Mouse (Mus musculus) heart, embryonic 12.5 days (tissue): ENCODE data around the gene Elp5. TPM values are rescaled to one million over a fixed set of nuclear protein-coding genes. Genes with fewer than 3 reads are reported as not detected.
A peak's percentile ranks its signal among the peaks of the same experiment; 100 is the strongest.
"Not testable (repeated sequence)": the region's sequence is repeated elsewhere in the genome, so short reads cannot be mapped to it uniquely, and the experiment has no call there.

Experiments
- ATAC-seq: fragments of 200-750 bp; cut with Nextera tagmentation; 2 replicates; pipeline ENCODE4 v1.8.0; 2017; ENCODE audit warnings: moderate TSS enrichment, moderate library complexity; ENCODE audit not compliant: insufficient number of reproducible peaks, low FRiP score
- H3K27ac ChIP-seq: fragments of 300-500 bp; sonication (generic); 2 replicates; pipeline ENCODE4 v1.5.1; 2016; ENCODE audit warnings: mild to moderate bottlenecking, moderate library complexity; ENCODE audit not compliant: poor library complexity, severe bottlenecking
- H3K27me3 ChIP-seq: fragments of 300-500 bp; sonication (generic); replicated peaks from 2 replicates; pipeline ENCODE4 v1.6.1; 2016; ENCODE audit warnings: mild to moderate bottlenecking, moderate library complexity
- H3K36me3 ChIP-seq: fragments of 300-500 bp; sonication (generic); 2 replicates; pipeline ENCODE4 v1.6.1; 2016; ENCODE audit warnings: mild to moderate bottlenecking, moderate library complexity
- H3K4me1 ChIP-seq: fragments of 300-500 bp; sonication (generic); replicated peaks from 2 replicates; pipeline ENCODE4 v1.6.1; 2016; ENCODE audit warnings: mild to moderate bottlenecking
- H3K4me2 ChIP-seq: fragments of 300-500 bp; sonication (generic); 2 replicates; pipeline ENCODE4 v1.6.1; 2016; ENCODE audit warnings: mild to moderate bottlenecking, moderate library complexity
- H3K4me3 ChIP-seq: fragments of 300-500 bp; sonication (generic); 2 replicates; pipeline ENCODE4 v1.5.1; 2016; ENCODE audit warnings: mild to moderate bottlenecking
- H3K9ac ChIP-seq: fragments of 300-500 bp; sonication (generic); 2 replicates; pipeline ENCODE4 v1.6.1; 2016; ENCODE audit warnings: mild to moderate bottlenecking, moderate library complexity
- H3K9me3 ChIP-seq: fragments of 300-500 bp; sonication (generic); replicated peaks from 2 replicates; pipeline ENCODE4 v1.6.1; 2016; ENCODE audit warnings: mild to moderate bottlenecking, moderate library complexity
- WGBS: fragments of 180-500 bp; shearing (Covaris S2); methylation state at CpG from one replicate; pipeline ENCODE4 v1.1.7; 2016; 5-methylcytosine and 5-hydroxymethylcytosine counted together
- polyA plus RNA-seq: library from polyadenylated mRNA; unstranded; fragments of >200 nt; fragmentation: Nextera tagmentation; extraction: Ambion mirVana; gene quantifications from 2 replicates; pipeline ENCODE4 v1.2.1, GENCODE M21; 2016

Elp5 gene
- polyA plus RNA-seq, 1 experiment from 2014 or later: 109 TPM

DNA sequence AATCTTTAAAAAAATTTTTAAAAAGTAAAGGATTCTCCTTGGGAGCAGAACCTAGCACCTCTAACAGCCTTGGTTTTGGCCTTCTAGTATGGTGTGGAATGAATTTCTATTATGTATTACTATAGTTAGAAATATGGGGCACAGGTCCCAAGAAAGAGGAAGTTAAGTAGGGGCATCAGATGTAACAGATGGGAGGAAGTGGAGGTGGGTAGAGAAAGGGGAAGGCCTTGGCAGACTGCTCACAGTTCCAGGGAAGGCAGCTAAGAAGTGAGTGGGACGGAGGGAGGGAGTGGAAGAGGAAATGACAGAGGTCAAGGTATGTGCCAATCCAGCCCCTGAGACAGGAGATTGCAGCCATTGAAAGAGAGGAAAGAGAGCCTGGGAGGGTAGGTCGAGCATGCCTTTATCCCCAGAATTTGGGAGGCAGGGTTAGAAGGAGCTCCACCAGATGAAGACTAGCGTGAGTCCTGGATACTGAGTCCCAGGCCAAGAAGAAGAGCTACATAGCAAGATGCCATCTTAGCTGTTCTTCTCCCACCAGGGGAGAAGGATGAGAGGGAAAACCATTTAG lies 51.3 kb downstream of the Elp5 start:
- H3K4me1 ChIP-seq: peaks cover 9% of the 10 kb centered on the region
- no peaks in the 10 kb centered on the region for H3K9me3 ChIP-seq
- H3K9ac ChIP-seq: no peak overlapping the region
- WGBS: 58% methylated on average over 3 of the region's 3 CpGs
- H3K27ac ChIP-seq: no peak overlapping the region
- 0 out of 2 replicates have a peak, but pooled peaks cover 2% of the 10 kb centered on the region for H3K27me3 ChIP-seq
- H3K4me3 ChIP-seq: no peak overlapping the region
- ATAC-seq: no peak
- no peaks in the 10 kb centered on the region for H3K36me3 ChIP-seq
- H3K4me2 ChIP-seq: no peak overlapping the region

DNA sequence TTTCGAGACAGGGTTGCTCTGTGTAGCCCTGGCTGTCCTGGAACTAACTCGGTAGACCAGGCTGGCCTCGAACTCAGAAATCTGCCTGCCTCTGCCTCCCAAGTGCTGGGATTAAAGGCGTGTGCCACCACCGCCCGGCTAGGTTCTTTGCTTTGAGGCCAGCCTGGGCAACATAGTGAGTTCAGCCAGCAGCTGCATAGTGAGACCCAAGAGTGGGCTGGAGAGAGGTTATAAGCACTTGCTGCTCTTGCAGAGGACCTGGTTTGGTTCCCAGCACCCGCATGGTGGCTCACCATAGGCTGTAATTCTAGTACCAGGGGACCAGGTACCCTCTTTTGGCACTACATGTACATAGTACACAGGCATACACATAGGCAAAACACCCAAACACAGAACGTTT lies 52.1 kb downstream of the Elp5 start:
- not testable (repeated sequence) for ATAC-seq, H3K36me3 ChIP-seq, H3K27me3 ChIP-seq, H3K4me2 ChIP-seq, H3K4me3 ChIP-seq, H3K9ac ChIP-seq, H3K9me3 ChIP-seq, H3K27ac ChIP-seq, H3K4me1 ChIP-seq
- 85% methylated on average over 8 of the region's 8 CpGs for WGBS

DNA sequence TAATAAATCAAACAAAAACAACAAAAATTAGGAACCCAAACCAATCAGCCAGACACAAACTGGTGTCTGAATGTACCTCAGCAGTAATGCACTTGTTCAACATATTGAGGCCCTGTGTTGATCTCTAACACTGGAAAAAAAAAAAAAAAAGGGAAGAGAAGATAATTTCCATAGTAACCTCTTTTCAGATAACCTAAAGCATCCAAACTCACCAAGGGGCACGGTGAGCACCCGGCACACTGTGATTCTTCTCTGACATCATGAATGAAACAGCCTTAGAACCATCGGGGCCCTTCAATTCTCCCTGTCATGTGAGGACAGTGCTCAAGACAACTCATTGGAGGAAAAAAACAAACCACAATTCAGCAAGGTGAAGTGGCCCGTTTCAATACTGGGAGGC lies 52.6 kb downstream of the Elp5 start:
- Histone ChIP-seq H3K4me3 (no peak overlapping the region), H3K36me3 (no peaks in the 10 kb centered on the region), H3K27ac (no peak overlapping the region), H3K4me1 (peaks cover 6% of the 10 kb centered on the region), H3K9me3 (no peaks in the 10 kb centered on the region), H3K9ac (no peak overlapping the region), H3K4me2 (no peak overlapping the region), H3K27me3 (no peaks in the 10 kb centered on the region)
- no peak for ATAC-seq
- 26% methylated on average over 4 of the region's 4 CpGs for WGBS

DNA sequence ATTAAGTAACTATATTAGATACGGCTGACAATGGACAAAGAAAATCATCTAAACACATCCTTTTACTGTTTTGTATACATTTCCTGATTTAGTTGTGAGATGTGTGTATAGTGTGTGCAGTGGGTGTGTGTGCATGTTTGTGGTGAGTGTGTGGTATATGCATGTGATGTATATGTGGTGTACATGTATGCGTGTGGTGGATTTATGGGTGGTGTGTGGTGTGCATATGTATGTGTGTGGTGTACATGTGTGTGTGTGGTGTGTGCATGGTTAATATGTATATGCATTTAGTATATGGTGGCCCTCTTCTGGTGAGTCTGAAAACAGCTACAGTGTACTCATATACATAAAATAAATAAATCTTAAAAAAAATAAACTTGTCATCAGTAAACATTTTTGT lies 54.8 kb downstream of the Elp5 start:
- 92% methylated on average over 2 of the region's 2 CpGs for whole genome bisulfite sequencing
- no peak overlapping the region for H3K4me3 ChIP-seq
- no peak overlapping the region for H3K4me2 ChIP-seq
- H3K27ac ChIP-seq: no peak overlapping the region
- no peak overlapping the region for H3K9ac ChIP-seq
- H3K9me3 ChIP-seq: no peaks in the 10 kb centered on the region
- no peaks in the 10 kb centered on the region for H3K27me3 ChIP-seq
- 0 out of 2 replicates have a peak, but pooled peaks cover under 1% of the 10 kb centered on the region for H3K4me1 ChIP-seq
- ATAC-seq: no peak
- H3K36me3 ChIP-seq: no peaks in the 10 kb centered on the region

DNA sequence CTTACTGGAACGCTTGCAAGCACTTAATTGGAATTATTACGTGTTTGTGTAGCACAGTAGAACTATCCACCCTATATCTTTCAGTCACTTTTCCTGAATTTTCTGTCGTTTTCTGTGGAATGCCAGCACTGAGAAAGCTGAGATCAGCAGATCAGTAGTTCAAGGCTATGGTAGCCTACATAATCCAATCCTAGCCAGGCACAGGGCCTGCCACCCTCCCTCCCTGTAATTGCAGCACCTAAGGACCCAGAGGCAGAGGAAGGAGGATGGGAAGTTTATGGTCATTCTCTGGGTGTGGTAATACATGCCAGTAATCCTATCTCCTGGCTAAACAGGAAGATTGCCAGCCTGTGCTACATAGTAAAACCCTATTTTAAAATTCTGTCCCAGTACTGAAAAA lies 59.5 kb downstream of the Elp5 start:
- no peak overlapping the region for H3K4me3 ChIP-seq
- ATAC-seq: no peak
- H3K4me1 ChIP-seq: peaks cover 22% of the 10 kb centered on the region
- H3K27ac ChIP-seq: peak overlapping the region; percentile 98; the same call in 1 of the 2 replicates
- no peak overlapping the region for H3K9ac ChIP-seq
- H3K9me3 ChIP-seq: no peaks in the 10 kb centered on the region
- peaks cover 14% of the 10 kb centered on the region for H3K36me3 ChIP-seq
- no peak overlapping the region for H3K4me2 ChIP-seq
- no peaks in the 10 kb centered on the region for H3K27me3 ChIP-seq
- 66% methylated on average over 3 of the region's 3 CpGs for WGBS

DNA sequence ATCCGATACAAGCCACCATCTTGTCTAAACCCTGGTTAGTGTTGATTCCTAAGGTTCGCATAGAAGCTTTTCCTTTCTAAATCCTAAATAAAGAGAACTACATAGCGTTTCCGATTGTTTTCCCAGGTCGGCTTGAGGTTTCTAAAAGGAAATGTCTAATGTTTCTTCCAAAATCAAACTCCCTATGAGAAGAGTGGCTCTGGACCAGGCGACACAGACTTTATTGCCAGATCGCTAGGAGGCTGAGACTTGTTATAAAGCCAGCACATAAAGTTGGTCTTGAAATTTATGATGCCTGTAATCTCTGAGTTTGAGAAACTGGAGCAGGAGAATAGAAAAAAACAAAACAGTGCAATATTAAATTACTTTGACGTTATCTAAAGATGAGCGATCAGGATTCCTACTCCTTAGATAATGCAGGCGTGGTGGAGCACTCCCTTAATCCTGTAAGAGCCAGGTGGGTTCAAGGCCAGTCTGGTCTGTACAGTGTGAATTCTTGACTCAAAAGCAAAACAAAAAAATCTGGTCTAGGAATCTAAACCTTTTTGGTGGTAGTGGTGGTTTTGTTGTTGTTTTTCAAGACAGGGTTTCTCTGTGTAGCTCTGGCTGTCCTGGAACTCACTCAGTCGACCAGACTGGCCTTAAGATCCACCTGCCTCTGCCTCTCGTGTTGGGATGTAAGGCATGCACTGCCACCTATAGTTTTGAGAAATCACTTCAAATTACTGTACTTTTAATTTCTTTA lies 60.1 kb downstream of the Elp5 start:
- Histone ChIP-seq H3K9me3 (no peaks in the 10 kb centered on the region), H3K27me3 (no peaks in the 10 kb centered on the region), H3K27ac (peak overlapping the region; percentile 98), H3K9ac (peak overlapping the region; percentile 77), H3K4me2 (peak overlapping the region; percentile 74), H3K36me3 (peaks cover 20% of the 10 kb centered on the region), H3K4me3 (peak overlapping the region; percentile 91), H3K4me1 (peaks cover 22% of the 10 kb centered on the region)
- 5% methylated on average over 12 of the region's 12 CpGs for WGBS
- no peak for ATAC-seq

DNA sequence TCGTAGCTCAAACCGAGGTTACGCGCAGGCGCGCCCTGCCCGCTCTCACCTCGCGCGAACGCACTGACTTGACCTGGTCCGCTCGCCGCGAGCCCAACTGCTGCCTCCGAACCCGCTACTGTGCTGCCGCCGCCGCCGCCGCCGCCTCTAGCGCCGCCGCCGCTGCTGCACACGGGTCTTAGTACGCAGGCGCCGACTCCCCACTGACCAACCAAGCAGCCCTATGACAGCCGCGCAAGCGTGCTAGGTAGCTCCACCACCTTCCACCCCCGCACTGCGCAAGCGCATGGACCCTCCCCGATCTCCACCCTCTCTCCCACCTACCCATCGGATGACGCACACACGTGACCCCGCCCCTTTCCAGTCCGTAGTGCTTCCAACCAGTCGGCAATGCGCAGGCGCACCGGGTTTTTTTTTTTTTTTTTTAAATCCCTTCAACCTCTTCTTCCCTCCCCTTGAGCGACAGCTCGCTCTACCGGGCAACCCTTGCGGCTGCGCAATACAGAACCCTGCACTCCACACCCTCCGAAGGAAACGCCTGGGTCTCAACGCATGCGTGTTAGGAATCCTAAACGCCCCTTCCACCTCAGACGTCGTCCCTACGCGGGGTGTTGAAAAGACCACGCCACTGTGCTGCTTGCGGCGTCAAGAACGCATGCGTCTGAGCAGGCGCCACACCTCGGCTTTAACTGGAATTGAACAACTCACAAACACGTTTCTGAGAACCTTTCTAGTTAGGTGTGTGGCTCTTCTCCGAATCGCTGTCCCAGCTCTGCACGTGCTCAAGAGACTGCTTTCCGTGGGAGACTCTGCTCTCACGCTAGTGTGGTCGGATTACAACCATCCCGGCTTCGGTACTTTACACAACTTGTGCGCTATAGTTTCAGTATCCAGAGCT lies 61.0 kb downstream of the Elp5 start, which contains the start of gene Eif5a:
Gene Eif5a, minus strand, starts transcription at position 845 of the 898 bp plus-strand sequence.
- H3K9ac ChIP-seq: peak within 1 kb of the TSS; percentile 99
- peak within 1 kb of the TSS; percentile 98 for H3K27ac ChIP-seq
- peak within 1 kb of the TSS; percentile 81 for H3K4me2 ChIP-seq
- under 1% methylated on average over 75 of the region's 78 CpGs for WGBS
- peaks cover 22% of the 10 kb centered on the region for H3K4me1 ChIP-seq
- no peaks in the 10 kb centered on the region for H3K27me3 ChIP-seq
- peaks cover 28% of the 10 kb centered on the region for H3K36me3 ChIP-seq
- no peaks in the 10 kb centered on the region for H3K9me3 ChIP-seq
- ATAC-seq: peak; percentile 96
- peak within 1 kb of the TSS; percentile 91 for H3K4me3 ChIP-seq

DNA sequence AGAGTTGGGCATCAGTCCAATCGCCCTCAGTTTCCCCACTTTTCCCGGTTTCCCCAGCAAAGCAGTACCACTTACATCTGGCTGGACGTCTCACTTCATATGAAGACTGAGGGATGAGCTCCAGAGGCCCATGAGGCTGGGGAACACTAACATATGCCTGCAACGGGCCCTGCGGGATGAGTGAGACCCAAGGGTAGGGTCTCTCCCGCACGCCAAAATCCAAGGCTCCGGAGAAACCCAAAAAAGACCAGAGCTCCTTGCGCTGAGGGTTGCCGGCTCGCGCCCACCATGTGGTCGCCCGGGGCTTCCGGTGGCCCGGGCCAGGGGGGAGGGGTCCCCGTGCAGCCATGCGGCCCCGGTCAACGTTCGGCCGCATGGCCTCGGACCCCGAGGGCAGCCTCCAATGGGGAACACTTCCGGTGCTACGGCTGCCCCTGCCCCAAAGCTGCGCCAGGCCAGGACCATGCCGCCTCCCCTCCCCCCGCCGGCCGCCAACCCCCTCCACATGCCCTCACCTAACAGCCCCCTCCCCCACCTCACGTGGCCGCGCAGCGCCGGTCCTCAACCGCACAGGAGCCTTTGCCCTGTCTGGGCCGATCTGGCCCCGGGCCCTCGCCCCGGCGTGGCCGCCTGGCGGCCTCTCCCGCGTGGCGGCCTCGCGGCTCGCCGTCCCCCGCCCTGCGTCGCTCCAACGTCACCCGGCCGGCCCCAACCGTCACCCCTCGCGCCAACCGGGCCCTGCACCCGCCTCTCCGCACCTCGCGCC lies 61.9 kb downstream of the Elp5 start:
- peak overlapping the region; percentile 97 for H3K27ac ChIP-seq
- H3K27me3 ChIP-seq: no peaks in the 10 kb centered on the region
- H3K9me3 ChIP-seq: no peaks in the 10 kb centered on the region
- peak overlapping the region; percentile 81 for H3K4me2 ChIP-seq
- peak; percentile 16 for ATAC-seq
- peaks cover 38% of the 10 kb centered on the region for H3K36me3 ChIP-seq
- under 1% methylated on average over 61 of the region's 65 CpGs for WGBS
- H3K4me3 ChIP-seq: peak overlapping the region; percentile 91
- peaks cover 32% of the 10 kb centered on the region for H3K4me1 ChIP-seq
- peak overlapping the region; percentile 99 for H3K9ac ChIP-seq

DNA sequence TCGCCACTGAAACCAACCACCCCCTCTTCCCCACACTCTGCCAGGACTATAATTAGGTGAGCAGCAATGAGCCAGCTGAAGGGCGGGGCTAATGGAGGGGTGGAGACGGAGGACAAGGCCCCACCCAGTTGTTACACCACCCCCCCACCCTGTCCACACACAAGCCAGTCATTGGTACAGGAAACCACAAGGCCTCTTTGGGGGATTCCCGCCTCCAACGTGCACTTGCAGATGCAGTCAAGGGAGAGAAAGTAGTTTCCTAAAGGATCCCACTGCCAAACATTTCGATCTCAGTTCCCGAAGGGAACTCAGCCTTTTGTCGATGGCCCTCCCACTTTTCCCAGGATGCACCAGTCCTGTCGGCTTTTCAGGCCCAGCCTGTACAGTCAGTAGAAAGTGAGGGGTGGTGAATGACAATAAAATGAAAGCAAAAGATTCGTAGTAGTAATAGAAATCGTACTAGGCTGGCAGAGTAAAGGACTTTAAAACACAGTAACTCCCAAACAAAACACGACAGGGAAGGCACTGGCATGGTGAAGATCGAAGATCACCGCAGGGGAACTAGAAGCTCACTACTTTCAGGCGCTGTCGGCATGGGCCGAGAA lies 62.6 kb downstream of the Elp5 start:
- peak overlapping the region; percentile 97 for H3K27ac ChIP-seq
- ATAC-seq: peak; percentile 55

DNA sequence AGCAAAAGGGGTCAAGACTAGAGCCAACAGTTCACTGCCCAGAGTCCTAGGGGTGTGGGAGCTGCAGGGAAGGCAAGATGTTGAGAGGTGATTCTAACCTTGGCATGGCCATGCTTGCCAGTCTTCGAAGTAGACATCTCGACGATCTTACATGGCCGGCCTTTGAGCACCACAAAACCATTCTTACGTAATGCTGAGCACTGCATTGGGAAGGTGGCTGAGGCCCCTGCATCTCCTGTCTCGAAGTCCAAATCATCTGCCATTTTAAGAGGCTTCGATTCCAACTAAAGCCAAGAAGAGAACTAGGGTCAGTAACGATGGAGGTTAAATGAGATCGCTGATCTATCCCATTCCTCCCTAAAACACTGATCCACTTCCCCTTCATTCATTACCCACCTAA lies 63.3 kb downstream of the Elp5 start:
- peak overlapping the region; percentile 91 for H3K4me3 ChIP-seq
- WGBS: 78% methylated on average over 9 of the region's 9 CpGs
- peak overlapping the region; percentile 97 for H3K27ac ChIP-seq
- H3K9ac ChIP-seq: peak overlapping the region; percentile 99
- H3K36me3 ChIP-seq: peaks cover 45% of the 10 kb centered on the region
- no peaks in the 10 kb centered on the region for H3K9me3 ChIP-seq
- ATAC-seq: no peak
- no peaks in the 10 kb centered on the region for H3K27me3 ChIP-seq
- peak overlapping the region; percentile 81 for H3K4me2 ChIP-seq
- peaks cover 44% of the 10 kb centered on the region for H3K4me1 ChIP-seq

More for the DNA sequence above, 62.6 kb downstream of the Elp5 start:
- Histone ChIP-seq H3K4me2 (peak overlapping the region; percentile 81), H3K9me3 (no peaks in the 10 kb centered on the region), H3K4me1 (peaks cover 38% of the 10 kb centered on the region), H3K36me3 (peaks cover 44% of the 10 kb centered on the region), H3K9ac (peak overlapping the region; percentile 99), H3K27me3 (no peaks in the 10 kb centered on the region), H3K4me3 (peak overlapping the region; percentile 91)
- 1% methylated on average over 17 of the region's 17 CpGs for WGBS
